Mouse (Mus musculus) lung, postnatal 10 days (tissue): ENCODE data around the gene Ehmt1.

Source experiments
- DNase-seq: peaks from one replicate; pipeline ENCODE4 v3.0.0; 2021

Ehmt1 gene

GRCm38 (mm10) chr2:24796833-24797457, 122.5 kb downstream of the Ehmt1 start:
- no peak for DNase-seq

DNA sequence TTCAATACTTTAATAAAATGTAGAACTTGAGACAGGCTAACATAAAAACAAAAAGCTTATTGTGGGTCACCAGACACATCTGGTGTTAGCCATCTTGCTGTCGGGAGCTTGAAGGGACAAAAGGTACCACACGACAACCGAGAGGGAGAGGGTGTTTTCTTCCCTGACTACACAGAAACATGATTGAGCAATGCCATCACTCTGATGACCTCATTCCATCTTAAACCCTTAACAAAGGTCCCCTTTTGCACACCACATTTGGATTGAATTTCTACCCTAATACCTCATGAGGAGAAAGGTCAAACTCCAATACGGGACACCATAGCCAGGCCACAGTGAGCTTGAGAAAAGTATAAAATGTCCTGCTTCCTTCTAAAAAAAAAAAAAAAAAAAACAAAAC, 132.2 kb downstream of the Ehmt1 start:
- no peak for DNase-seq

DNA sequence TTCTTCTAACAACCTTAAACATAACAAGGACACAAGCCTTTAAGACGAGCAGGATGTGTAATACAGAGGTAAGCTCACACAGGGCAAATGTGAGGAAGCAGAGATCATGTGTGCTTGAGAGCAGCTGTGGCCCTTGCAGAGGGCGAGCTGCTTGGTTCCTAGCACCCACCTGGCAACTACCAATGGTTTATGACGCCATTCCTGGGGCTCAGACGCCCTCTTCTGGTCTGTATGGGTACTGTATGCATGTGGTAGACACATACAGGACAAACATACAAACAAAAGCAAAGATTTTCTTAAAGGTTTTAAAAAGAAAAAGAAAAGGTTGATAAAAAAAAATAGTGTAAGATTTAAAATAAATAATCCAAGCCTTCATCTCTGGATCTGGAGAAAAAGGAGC, 138.2 kb downstream of the Ehmt1 start:
- DNase-seq, result no peak

DNA sequence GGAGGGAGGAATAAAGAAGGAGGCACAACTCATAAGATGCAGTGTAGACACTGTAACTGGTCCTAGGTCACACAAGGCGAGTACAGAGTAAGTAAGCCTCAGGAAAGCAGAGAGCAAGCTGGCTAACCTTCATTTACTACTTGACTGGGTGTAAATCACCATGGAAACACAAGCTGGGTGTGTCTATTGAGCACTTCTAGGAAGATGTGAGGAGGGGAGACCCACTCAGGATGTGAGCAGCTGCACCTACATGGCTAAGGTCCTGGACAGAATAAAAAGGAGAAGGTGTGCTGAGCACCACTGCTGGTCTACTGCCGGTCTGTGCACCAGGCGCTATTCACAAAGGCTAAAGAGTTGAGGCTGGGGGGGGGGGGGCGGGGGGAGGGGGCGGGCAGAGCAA, 142.6 kb downstream of the Ehmt1 start:
- DNase-seq, result no peak

DNA sequence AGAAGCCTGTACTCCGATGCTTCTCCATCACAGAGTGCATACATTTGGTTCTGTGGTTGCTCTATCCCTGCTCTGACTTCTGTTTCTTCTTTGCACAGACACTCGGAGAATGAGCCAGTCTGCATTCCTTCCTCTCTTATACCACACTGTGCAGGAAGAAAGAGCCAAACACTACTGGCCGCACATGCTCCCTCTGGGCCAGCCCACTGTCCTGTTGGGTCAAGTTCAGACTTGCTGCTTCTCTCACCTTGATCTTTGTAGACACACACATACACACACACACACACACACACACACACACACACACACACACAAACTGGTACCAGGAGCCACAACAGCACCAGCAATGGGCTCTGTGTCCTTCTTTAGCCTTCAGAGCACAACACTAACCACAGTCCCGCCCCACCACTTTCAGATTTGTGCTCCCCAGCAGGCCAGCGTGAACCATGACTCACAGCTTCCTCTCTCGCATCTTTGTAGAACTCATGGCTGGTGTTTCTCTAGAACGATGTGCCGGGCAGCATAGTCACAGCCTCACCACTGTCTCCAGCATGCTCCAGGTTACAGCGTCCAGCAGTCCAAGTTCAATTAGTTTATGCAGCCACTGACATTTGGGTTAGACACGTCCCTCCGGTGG, 143.3 kb downstream of the Ehmt1 start:
- no peak for DNase-seq

DNA sequence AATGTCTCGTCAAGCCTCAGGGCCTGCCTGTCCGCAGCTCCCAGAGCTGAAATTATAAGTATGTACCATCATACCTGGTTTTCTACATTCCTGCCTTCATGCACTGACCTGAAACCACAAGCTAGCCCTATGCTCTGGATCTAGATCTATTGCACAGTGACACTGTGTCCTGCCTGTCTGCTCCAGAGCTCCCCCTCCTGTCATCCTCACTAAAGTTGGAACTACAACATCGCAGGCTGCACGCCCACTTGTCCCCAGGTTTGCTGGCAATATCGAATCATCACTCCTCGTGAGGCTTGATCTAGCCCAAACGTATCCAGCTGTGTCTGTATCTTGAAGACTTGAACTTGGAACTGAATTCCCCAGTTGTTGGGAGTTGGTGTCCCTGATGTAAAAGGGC, 144.6 kb downstream of the Ehmt1 start:
- no peak for DNase-seq

- DNase-seq, result no peak
These were observed 148.6 kb downstream of the Ehmt1 start for GRCm38 (mm10) chr2:24770861-24771260.

GRCm38 (mm10) chr2:24763115-24763557, 156.3 kb downstream of the Ehmt1 start, which contains the start of gene Cacna1b:
TSS of gene Cacna1b (minus strand) at chr2:24763152.
- peak; percentile 30 for DNase-seq

DNA sequence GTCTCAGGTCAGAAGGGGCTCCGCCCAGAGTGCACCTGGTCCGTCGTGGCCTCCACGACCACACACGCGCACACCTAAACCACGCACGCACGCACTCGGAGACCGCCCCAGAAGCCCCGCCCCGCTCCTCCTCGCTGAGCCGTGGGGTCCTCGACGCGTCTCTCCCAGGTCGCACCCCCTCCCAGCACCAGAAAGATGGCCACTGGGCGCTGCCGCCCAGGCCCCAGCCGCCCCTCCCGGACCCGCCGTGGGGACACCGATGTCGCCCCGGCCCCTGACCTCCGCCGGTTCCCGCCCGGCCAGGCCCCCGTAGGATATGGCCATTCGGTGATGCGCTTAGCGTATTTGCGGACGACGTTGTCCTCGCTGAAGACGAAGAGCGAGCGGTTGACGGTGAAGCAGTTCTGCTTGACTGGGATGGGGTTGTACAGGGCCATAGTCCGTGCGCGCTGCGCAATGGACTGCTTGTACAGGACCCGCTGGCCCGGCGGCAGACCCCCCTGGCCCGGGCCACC, 156.9 kb downstream of the Ehmt1 start:
- no peak for DNase-seq

DNA sequence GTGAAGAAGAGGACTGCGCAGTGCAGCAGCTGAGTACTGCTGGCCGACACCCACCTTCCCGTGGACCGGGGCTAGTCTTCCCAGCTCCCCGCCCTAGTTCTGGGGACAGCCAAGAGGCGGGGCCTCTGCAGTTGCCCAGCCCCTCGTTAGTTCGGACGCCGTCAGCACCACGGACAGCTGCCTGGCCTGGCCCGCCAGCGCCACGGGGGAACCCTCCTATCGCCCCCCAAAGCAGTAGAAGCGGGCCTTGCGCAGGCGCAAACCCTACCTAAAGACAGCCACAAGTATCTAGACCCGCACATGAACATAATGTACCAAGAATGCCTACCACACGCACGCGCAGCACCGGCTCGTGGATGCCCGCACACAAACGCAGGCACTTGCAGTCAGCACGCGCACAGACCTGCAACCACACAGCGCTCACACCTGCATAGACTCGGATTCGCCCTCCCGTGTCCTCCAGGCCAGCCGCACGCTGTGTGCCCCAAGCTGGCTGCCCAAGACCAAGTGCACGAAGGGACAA, 157.4 kb downstream of the Ehmt1 start:
- DNase-seq, result peak; percentile 75

DNA sequence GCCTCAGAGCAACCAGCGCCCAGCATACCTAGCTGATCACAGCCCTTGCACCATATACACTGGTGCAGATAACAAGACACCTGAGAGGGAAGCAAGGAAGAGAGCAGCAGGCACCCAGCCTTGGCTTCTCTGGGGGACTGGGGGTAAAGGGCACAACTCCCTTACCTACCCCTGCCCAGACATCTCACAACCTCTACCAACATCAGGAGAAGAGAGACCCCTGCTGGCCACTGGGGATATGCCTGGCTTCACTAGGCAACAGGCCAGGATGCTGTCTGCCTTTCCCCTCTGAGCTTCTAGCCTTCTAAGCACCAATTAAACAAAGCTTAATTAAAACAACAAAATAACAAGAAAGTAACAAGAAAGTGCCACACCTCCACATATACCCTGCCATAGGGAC, 164.1 kb downstream of the Ehmt1 start:
- peak; percentile 53 for DNase-seq

DNA sequence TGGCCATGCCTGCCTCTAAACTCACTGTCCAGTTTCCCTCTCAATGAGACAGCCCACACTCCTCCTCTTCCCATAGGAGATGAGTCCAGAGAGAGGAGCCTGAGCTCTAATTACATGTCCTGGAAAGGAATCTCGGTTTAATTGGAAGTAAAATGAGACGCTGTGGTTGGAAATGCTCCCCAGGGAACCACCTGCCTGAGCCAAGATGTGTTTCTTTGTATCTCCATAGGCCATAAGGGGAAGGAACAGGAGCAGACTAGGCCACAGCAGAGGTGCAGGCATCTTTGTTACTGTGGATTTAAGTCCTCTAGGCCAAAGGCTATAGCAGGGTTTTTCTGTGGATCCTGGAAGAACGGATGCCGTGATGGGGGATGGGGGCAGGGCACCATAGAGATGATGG, 166.8 kb downstream of the Ehmt1 start:
- DNase-seq, result no peak

DNA sequence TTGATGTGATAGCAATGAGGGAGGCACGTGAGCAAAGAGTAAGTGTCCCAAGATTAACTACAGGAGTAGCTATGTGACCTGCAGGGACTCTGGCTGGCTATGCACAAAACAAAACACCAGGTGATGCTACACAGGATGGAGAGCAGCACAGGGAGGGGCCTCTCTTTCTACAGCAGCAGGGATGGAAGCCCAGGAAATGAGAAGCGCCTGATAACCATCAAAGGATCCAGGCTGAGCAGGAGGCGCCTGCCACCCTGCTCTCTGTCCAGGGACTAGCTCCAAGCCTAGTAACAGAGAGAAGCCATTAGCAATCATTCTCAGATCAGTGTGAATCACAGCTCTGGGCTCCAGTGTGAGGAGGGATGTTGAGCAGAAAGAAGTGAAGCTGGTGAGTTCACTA, 169.4 kb downstream of the Ehmt1 start:
- no peak for DNase-seq

GRCm38 (mm10) chr2:24747878-24748277, 171.5 kb downstream of the Ehmt1 start:
- no peak for DNase-seq
